Mouse (Mus musculus) MEL (cell line): ENCODE measurements around the gene Sowaha. TPM values are rescaled to one million over a fixed set of nuclear protein-coding genes. Genes with fewer than 3 reads are reported as not detected.

Experiments
- DNase-seq: peaks from one replicate; pipeline ENCODE4 v3.0.0; 2011; ENCODE audit warnings: low read depth, low spot score
- H3K27ac ChIP-seq: 2 replicates; pipeline ENCODE4 v1.5.1; 2012; ENCODE audit warnings: low read depth, mild to moderate bottlenecking, control low read depth, low read length, moderate library complexity; ENCODE audit not compliant: control insufficient read depth
- H3K27me3 ChIP-seq, 2 experiments: fragments of 150-350 bp in 1 of 2; sonication (generic) in 1 of 2; 2 replicates each; pipeline ENCODE4 v1.6.1; 2012; ENCODE audit warnings: low read length in 2 of 2, mild to moderate bottlenecking in 2 of 2, improper control_type of control experiment in 1 of 2, moderate library complexity in 1 of 2; ENCODE audit not compliant: insufficient read depth in 2 of 2, control insufficient read depth in 1 of 2
- H3K36me3 ChIP-seq, 2 experiments: 2 replicates each; pipeline ENCODE4 v1.6.1; 2012 to 2014; ENCODE audit warnings: low read length in 2 of 2, improper control_type of control experiment in 1 of 2, inconsistent platforms in 1 of 2, mild to moderate bottlenecking in 1 of 2; ENCODE audit not compliant: insufficient read depth in 2 of 2, control insufficient read depth in 1 of 2
- H3K4me1 ChIP-seq, 2 experiments: fragments of 150-350 bp in 1 of 2; sonication (generic) in 1 of 2; 2 replicates each; pipeline ENCODE4 v1.6.1; 2012; ENCODE audit warnings: low read length in 2 of 2, improper control_type of control experiment in 1 of 2, mild to moderate bottlenecking in 1 of 2; ENCODE audit not compliant: insufficient read depth in 2 of 2, control insufficient read depth in 1 of 2
- H3K4me3 ChIP-seq, 2 experiments: fragments of 150-350 bp in 1 of 2; sonication (generic) in 1 of 2; 2 replicates each; pipeline ENCODE4 v1.5.1; 2012; ENCODE audit warnings: low read depth in 2 of 2, low read length in 2 of 2, mild to moderate bottlenecking in 2 of 2, moderate library complexity in 2 of 2, control low read depth in 1 of 2, improper control_type of control experiment in 1 of 2; ENCODE audit not compliant: control insufficient read depth in 1 of 2, insufficient read depth in 1 of 2
- H3K79me2 ChIP-seq: 2 replicates; pipeline ENCODE4 v1.6.1; 2012; ENCODE audit warnings: mild to moderate bottlenecking, low read length, moderate library complexity; ENCODE audit not compliant: control insufficient read depth, poor library complexity, insufficient read depth
- H3K9ac ChIP-seq: 2 replicates; pipeline ENCODE4 v1.6.1; 2012; ENCODE audit warnings: low read depth, mild to moderate bottlenecking, control low read depth, low read length, moderate library complexity; ENCODE audit not compliant: control insufficient read depth, poor library complexity, severe bottlenecking
- H3K9me3 ChIP-seq: fragments of 150-350 bp; sonication (generic); replicated peaks from 2 replicates; pipeline ENCODE4 v1.6.1; 2012; ENCODE audit warnings: mild to moderate bottlenecking, low read length, improper control_type of control experiment, moderate library complexity; ENCODE audit not compliant: insufficient read depth
- CTCF ChIP-seq, 3 experiments: IDR thresholded peaks in 2 of 3; conservative IDR thresholded peaks in 1 of 3; 2 replicates each; pipeline ENCODE4 v1.5.1; 2011 to 2012; ENCODE audit warnings: low read length in 3 of 3, low read depth in 2 of 3, mild to moderate bottlenecking in 2 of 3, improper control_type of control experiment in 1 of 3, inconsistent platforms in 1 of 3, mixed read lengths in 1 of 3, moderate library complexity in 1 of 3; ENCODE audit not compliant: control insufficient read depth in 1 of 3, insufficient read depth in 1 of 3, poor library complexity in 1 of 3, severe bottlenecking in 1 of 3
- KAT2A ChIP-seq: conservative IDR thresholded peaks from 2 replicates; pipeline ENCODE4 v1.6.1; 2012; ENCODE audit warnings: low read depth, low read length, improper control_type of control experiment, inconsistent platforms
- MYC ChIP-seq: IDR thresholded peaks from 2 replicates; pipeline ENCODE4 v1.6.1; 2011; ENCODE audit warnings: low read depth, mild to moderate bottlenecking, low read length, improper control_type of control experiment, moderate library complexity
- RCOR1 ChIP-seq: IDR thresholded peaks from 2 replicates; pipeline ENCODE4 v1.6.1; 2012; ENCODE audit warnings: low read depth, mild to moderate bottlenecking, inconsistent platforms, low read length, improper control_type of control experiment
- SIN3A ChIP-seq: IDR thresholded peaks from 2 replicates; pipeline ENCODE4 v1.6.1; 2012; ENCODE audit warnings: low read length, improper control_type of control experiment, inconsistent platforms
- TAL1 ChIP-seq: IDR thresholded peaks from 2 replicates; pipeline ENCODE4 v1.6.1; 2012; ENCODE audit warnings: mild to moderate bottlenecking, inconsistent platforms, low read length, moderate library complexity, mixed read lengths
- TCF12 ChIP-seq: IDR thresholded peaks from 2 replicates; pipeline ENCODE4 v1.6.1; 2014; ENCODE audit warnings: low read depth, mild to moderate bottlenecking, inconsistent platforms, low read length, improper control_type of control experiment, moderate library complexity
- ZKSCAN1 ChIP-seq: IDR thresholded peaks from 2 replicates; pipeline ENCODE4 v1.6.1; 2012; ENCODE audit warnings: low read depth, mild to moderate bottlenecking, inconsistent platforms, low read length, improper control_type of control experiment, moderate library complexity
- polyA plus RNA-seq, 2 experiments: library from polyadenylated mRNA; stranded (reverse) in 1 of 2; unstranded in 1 of 2; fragments of >175 nt in 1 of 2; fragments of >200 nt in 1 of 2; gene quantifications; 2 replicates each; pipeline versions ENCODE4 v1.2.1 to v1.2.4; 2012; ENCODE audit warnings: low replicate concordance in 2 of 2, low read depth in 1 of 2; ENCODE audit not compliant: insufficient read length in 2 of 2, insufficient read depth in 1 of 2, missing spikeins in 1 of 2
- total RNA-seq: library from RNA; depleted of rRNA; stranded (reverse); fragments of 300-350 nt; gene quantifications from 2 replicates; pipeline ENCODE4 v1.2.3, GENCODE M21; 2012

Gene Sowaha
- total and polyA plus RNA-seq, 3 experiments: not detected

DNA sequence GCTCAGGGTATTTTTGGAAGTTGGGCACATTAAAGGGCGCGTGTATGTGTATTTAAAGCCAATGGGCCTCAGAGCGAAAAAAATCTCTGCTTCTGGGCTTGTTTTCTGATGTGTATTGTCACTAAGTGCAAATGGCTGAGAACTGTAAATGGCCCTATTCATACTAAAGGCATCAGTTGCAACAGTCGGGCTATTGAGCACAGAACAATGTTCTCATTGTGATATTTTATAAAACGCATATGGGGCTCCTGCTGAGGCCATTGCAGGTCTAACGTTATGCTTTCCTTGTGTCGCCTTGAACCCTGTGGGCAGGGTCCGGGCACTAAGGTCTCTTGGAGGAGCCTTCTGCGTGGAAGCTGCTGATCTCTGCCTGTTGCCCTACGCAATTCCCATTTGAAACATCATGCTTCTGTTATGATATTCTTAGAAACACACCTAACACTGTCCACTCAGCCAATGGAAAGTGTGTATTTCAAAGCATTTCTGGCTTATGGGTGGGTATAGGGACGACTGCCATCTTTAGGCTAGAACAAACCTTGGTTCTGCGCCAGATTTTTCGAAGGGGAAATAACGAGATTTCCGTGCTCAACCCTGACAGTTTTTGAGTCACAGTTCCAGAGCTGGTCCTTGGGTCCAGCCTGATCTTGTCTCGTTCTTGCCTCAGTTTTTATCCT, 10.6 kb downstream of the Sowaha start:
- no peaks in the 10 kb centered on the region for H3K9me3 ChIP-seq
- H3K36me3 ChIP-seq: peaks cover 0 to 8% of the 10 kb centered on the region in 2 experiments; a peak in 1 of 4 replicates
- no peak for DNase-seq
- H3K79me2 ChIP-seq: no peaks in the 10 kb centered on the region
- H3K9ac ChIP-seq: 0 out of 2 replicates have a peak overlapping the region, but pooled peaks have one; percentile 18
- TF ChIP-seq RCOR1 (peak; percentile 25; the same call in 1 of the 2 replicates), TAL1 (no peak)
- 0 out of 4 replicates have a peak, but pooled peaks cover 0 to 2% of the 10 kb centered on the region in 2 experiments for H3K27me3 ChIP-seq
- peaks cover 2 to 11% of the 10 kb centered on the region in 2 experiments; a peak in 3 of 4 replicates for H3K4me1 ChIP-seq
- H3K27ac ChIP-seq: no peak overlapping the region
- H3K4me3 ChIP-seq: peak overlapping the region; percentile 36 to 42; a peak in 3 of 4 replicates

DNA sequence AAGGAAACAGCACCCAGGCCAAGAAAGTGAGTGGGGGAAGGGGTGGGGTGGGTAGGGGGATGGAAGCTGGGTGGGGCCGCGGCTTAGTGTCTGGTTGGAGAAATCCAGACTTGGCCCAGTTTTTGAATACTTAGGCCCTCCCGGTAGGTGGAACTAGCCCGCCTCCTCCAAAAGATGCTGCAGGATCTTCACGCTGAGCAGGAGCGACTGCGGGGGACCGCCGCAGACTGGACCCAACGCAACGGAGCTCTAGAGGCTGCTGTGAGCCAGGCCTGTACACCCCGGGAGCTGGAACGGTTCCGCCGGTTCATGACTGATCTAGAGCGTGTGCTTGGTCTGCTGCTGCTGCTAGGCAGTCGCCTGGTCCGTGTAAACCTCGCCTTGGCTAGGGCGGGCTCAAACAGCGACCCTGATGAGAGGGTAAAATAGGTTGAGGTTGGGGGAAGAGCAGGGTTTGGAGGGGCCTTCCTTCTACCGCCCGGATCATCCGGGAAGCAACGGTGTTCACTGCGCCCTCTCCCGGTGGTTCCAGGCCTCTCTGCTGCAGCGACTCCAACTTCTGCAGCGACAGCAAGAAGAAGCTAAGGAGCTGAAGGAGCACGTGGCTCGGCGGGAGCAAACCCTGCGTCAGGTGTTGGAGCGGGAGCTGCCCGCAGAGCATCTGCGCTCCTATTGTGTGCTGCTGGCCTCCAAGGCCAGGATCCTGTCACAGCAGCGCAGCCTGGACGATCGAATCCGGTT, 13.7 kb downstream of the Sowaha start:
- Histone ChIP-seq H3K9me3 (no peaks in the 10 kb centered on the region), H3K36me3 (peaks cover 0 to 8% of the 10 kb centered on the region in 2 experiments; a peak in 1 of 4 replicates), H3K27me3 (no peaks in the 10 kb centered on the region), H3K9ac (no peak overlapping the region), H3K4me1 (peaks cover 6 to 19% of the 10 kb centered on the region in 2 experiments; a peak in 3 of 4 replicates), H3K27ac (no peak overlapping the region), H3K79me2 (no peaks in the 10 kb centered on the region), H3K4me3 (no peak overlapping the region)
- TF ChIP-seq CTCF (IDR thresholded peaks at IDR 0.05 in 2 of 3, conservative IDR thresholded peaks at IDR 0.05 in 1 of 3; ENCODE audit: control insufficient read depth in 1 of 3, insufficient read depth in 1 of 3, low read depth in 2 of 3, low read length in 3 of 3, poor library complexity in 1 of 3, severe bottlenecking in 1 of 3) (0 out of 6 replicates have a peak, but pooled peaks of 1 of the 3 experiments have one; percentile 16), SIN3A (no peak)
- no peak for DNase-seq

DNA sequence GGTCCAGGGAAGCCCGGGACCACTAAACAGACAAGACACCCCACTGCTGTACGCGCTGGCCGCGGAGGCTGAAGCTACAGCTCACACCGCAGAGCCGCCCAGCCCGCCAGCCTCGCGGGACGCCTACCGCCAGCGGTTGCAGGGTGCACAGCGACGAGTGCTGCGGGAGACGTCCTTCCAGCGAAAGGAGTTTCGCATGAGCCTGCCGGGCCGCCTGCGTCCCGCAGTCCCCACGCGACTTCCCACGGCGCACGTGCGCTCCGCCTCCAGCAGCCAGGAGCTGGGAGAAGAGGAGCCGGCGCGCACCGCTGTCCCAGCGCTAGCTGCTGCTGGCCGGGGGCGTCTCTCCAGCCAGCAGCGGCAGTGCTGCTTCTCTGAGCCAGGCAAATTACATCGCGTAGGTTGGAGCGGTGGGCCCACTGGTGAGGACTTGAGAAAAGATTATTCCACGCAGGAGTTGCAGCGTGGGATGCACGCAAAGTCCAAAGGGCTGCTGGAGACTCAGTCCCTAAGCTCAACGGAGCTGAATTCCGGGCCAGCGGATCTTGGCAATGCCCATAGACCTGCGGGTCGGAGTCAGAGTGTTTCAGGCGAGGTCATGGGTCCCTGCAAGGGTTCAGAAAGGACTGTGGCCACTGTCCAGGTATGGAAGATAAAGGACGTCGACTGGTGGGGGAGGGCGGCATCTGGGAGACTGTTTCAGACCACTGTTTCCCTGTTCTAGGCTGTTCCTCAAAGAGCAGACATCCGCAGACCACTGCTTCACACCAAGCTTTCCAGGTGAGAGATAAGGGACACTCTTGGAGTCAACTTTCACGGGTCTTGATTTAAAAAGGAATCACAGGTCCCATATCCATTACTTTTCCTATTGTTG, 16.3 kb downstream of the Sowaha start:
- H3K4me1 ChIP-seq: peaks cover 6 to 16% of the 10 kb centered on the region in 2 experiments; a peak in 3 of 4 replicates
- H3K36me3 ChIP-seq: peaks cover 0 to 8% of the 10 kb centered on the region in 2 experiments; a peak in 1 of 4 replicates
- DNase-seq: no peak
- no peaks in the 10 kb centered on the region for H3K27me3 ChIP-seq
- no peaks in the 10 kb centered on the region for H3K79me2 ChIP-seq
- H3K4me3 ChIP-seq: no peak overlapping the region
- no peak overlapping the region for H3K27ac ChIP-seq
- no peak overlapping the region for H3K9ac ChIP-seq
- no peaks in the 10 kb centered on the region for H3K9me3 ChIP-seq
- TF ChIP-seq MYC: no peak
- TF ChIP-seq ZKSCAN1: no peak
- no peak for TF ChIP-seq TCF12
- TF ChIP-seq TAL1: no peak
- TF ChIP-seq KAT2A: no peak
